Mouse (Mus musculus): ENCODE results near the gene Pou1f1.

GRCm38 (mm10) chr16:65496030-65496429 lies 24.3 kb upstream of the Pou1f1 start:
- TF ChIP-seq CTCF (IDR thresholded peaks at IDR 0.05; ENCODE audit: low read depth) (no peak), EP300 (IDR thresholded peaks at IDR 0.05; ENCODE audit: low read depth) (no peak)

Measured in liver, postnatal 0 days (tissue).